Mouse (Mus musculus) intestine, embryonic 15.5 days (tissue): ENCODE results near the gene Prss40. TPM values are rescaled to one million over a fixed set of nuclear protein-coding genes. Genes with fewer than 3 reads are reported as not detected.

Experiments used
- ATAC-seq: fragments of 200-750 bp; cut with Nextera tagmentation; 2 replicates; pipeline ENCODE4 v1.8.0; 2017; ENCODE audit warnings: moderate TSS enrichment, moderate library complexity
- H3K27ac ChIP-seq: fragments of 300-500 bp; sonication (generic); 2 replicates; pipeline ENCODE4 v1.5.1; 2015; ENCODE audit warnings: mild to moderate bottlenecking, inconsistent platforms
- H3K27me3 ChIP-seq: fragments of 300-500 bp; sonication (generic); replicated peaks from 2 replicates; pipeline ENCODE4 v1.6.1; 2015; ENCODE audit warnings: inconsistent platforms
- H3K36me3 ChIP-seq: fragments of 300-500 bp; sonication (generic); 2 replicates; pipeline ENCODE4 v1.6.1; 2015; ENCODE audit warnings: inconsistent platforms
- H3K4me1 ChIP-seq: fragments of 300-500 bp; sonication (generic); replicated peaks from 2 replicates; pipeline ENCODE4 v1.6.1; 2015; ENCODE audit warnings: inconsistent platforms
- H3K4me2 ChIP-seq: fragments of 300-500 bp; sonication (generic); replicated peaks from 2 replicates; pipeline ENCODE4 v1.6.1; 2015; ENCODE audit warnings: mild to moderate bottlenecking, inconsistent platforms
- H3K4me3 ChIP-seq: fragments of 300-500 bp; sonication (generic); replicated peaks from 2 replicates; pipeline ENCODE4 v1.5.1; 2015; ENCODE audit warnings: inconsistent platforms
- H3K9ac ChIP-seq: fragments of 300-500 bp; sonication (generic); 2 replicates; pipeline ENCODE4 v1.6.1; 2015; ENCODE audit warnings: inconsistent platforms
- H3K9me3 ChIP-seq: fragments of 300-500 bp; sonication (generic); 2 replicates; pipeline ENCODE4 v1.6.1; 2016; ENCODE audit warnings: inconsistent platforms
- WGBS: fragments of 180-500 bp; shearing (Covaris S2); methylation state at CpG from one replicate; pipeline ENCODE4 v1.1.7; 2015; 5-methylcytosine and 5-hydroxymethylcytosine counted together
- polyA plus RNA-seq: library from polyadenylated mRNA; unstranded; fragments of >200 nt; fragmentation: Nextera tagmentation; extraction: Ambion mirVana; gene quantifications from 2 replicates; pipeline ENCODE4 v1.2.1, GENCODE M21; 2015

Prss40 gene
- not detected in 2 replicates for polyA plus RNA-seq

DNA sequence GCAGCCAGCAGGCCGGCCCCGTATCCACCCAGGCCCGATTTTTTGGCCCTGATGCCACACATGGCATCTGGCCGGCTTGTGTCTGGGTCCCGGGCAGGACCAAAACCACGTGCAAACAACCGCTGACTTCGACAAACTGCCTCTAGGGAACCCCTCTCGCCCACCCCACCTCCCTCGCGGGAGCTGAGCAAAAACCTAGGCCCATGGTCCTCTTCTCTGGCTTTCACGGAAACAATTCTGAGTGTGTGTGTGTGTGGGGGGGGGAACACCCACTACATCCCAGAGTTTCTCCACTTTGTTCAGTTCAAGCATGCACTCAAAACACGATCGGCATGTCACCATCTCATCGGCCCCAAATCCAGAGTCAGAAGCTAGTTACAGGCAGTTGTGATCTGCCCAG lies at the start of gene Prss40:
Gene Prss40 (minus strand): TSS at position 101 of the 400 bp plus-strand sequence.
- no peak within 1 kb of the TSS for H3K4me2 ChIP-seq
- H3K4me1 ChIP-seq: no peaks in the 10 kb centered on the region
- no peaks in the 10 kb centered on the region for H3K36me3 ChIP-seq
- ATAC-seq: no peak
- no peaks in the 10 kb centered on the region for H3K27me3 ChIP-seq
- no peak within 1 kb of the TSS for H3K9ac ChIP-seq
- no peak within 1 kb of the TSS for H3K4me3 ChIP-seq
- no peaks in the 10 kb centered on the region for H3K9me3 ChIP-seq
- H3K27ac ChIP-seq: no peak within 1 kb of the TSS
- WGBS: 85% methylated on average over 15 of the region's 15 CpGs

- H3K36me3 ChIP-seq: no peaks in the 10 kb centered on the region
- no peaks in the 10 kb centered on the region for H3K9me3 ChIP-seq
- no peak overlapping the region for H3K4me3 ChIP-seq
- ATAC-seq: peak; percentile 65; the same call in 1 of the 2 replicates
- H3K4me2 ChIP-seq: no peak overlapping the region
- H3K4me1 ChIP-seq: no peaks in the 10 kb centered on the region
- no peak overlapping the region for H3K9ac ChIP-seq
- H3K27me3 ChIP-seq: no peaks in the 10 kb centered on the region
- no peak overlapping the region for H3K27ac ChIP-seq
- 8% methylated on average over 8 of the region's 8 CpGs for WGBS
Observed at GRCm38 (mm10) chr1:34602363-34602762, 41.6 kb upstream of the Prss40 start.

- H3K9me3 ChIP-seq: no peaks in the 10 kb centered on the region
- H3K4me2 ChIP-seq: no peak overlapping the region
- no peak overlapping the region for H3K4me3 ChIP-seq
- no peaks in the 10 kb centered on the region for H3K36me3 ChIP-seq
- H3K27ac ChIP-seq: no peak overlapping the region
- H3K4me1 ChIP-seq: no peaks in the 10 kb centered on the region
- no peak for ATAC-seq
- WGBS: 78% methylated on average over 3 of the region's 3 CpGs
- H3K9ac ChIP-seq: no peak overlapping the region
- no peaks in the 10 kb centered on the region for H3K27me3 ChIP-seq
Observed at GRCm38 (mm10) chr1:34601323-34602047, 40.7 kb upstream of the Prss40 start.

- no peak for ATAC-seq
- WGBS: 73% methylated on average over 15 of the region's 15 CpGs
- Histone ChIP-seq H3K9me3 (no peaks in the 10 kb centered on the region), H3K4me1 (no peaks in the 10 kb centered on the region), H3K27ac (no peak overlapping the region), H3K4me3 (no peak overlapping the region), H3K9ac (no peak overlapping the region), H3K36me3 (no peaks in the 10 kb centered on the region), H3K27me3 (no peaks in the 10 kb centered on the region), H3K4me2 (no peak overlapping the region)
Observed at GRCm38 (mm10) chr1:34600000-34600399, 39.3 kb upstream of the Prss40 start.

DNA sequence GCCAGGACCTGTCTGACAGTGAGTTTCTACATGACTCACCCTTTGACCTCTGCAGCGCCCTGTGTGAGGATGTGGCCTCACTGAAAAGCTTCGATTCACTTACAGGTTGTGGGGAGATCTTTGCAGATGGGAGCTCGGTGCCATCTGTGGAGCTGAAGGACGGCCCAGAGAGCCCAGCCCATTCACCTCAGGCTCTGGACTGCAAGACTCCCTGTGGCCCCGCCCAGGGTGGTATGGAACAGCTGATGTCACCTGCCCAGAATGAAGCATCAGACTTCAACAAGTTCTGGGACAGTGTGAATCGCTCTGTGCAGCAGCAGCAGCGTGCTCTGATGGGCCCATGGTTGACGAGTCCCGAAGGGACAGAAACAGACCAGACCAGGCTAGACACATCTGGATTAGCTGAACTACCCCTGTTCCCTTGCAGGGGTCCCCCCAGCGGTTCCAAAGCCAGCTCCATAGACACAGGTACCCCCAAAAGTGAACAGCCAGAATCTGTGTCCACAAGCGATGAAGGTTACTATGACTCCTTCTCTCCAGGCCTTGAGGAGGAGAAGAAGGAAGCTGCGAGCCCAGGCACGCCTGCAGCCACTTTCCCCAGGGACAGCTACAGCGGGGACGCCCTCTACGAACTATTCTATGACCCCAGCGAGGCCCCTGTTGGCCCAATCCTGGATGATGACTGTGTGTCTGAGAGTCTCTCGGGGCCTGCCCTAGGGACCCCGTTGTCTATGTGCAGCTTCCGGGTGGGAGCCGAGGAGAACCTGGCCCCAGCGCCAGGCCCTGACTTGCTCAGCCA lies 26.8 kb upstream of the Prss40 start:
- no peaks in the 10 kb centered on the region for H3K27me3 ChIP-seq
- no peak overlapping the region for H3K27ac ChIP-seq
- no peaks in the 10 kb centered on the region for H3K36me3 ChIP-seq
- H3K9me3 ChIP-seq: no peaks in the 10 kb centered on the region
- whole genome bisulfite sequencing: 76% methylated on average over 22 of the region's 22 CpGs
- H3K9ac ChIP-seq: no peak overlapping the region
- no peak overlapping the region for H3K4me3 ChIP-seq
- H3K4me1 ChIP-seq: no peaks in the 10 kb centered on the region
- ATAC-seq: no peak
- no peak overlapping the region for H3K4me2 ChIP-seq

GRCm38 (mm10) chr1:34584736-34585135 lies 24.0 kb upstream of the Prss40 start:
- Histone ChIP-seq H3K4me2 (no peak overlapping the region), H3K4me1 (no peaks in the 10 kb centered on the region), H3K36me3 (no peaks in the 10 kb centered on the region), H3K9me3 (no peaks in the 10 kb centered on the region), H3K4me3 (no peak overlapping the region), H3K27ac (no peak overlapping the region), H3K9ac (no peak overlapping the region), H3K27me3 (peaks cover 8% of the 10 kb centered on the region)
- no peak for ATAC-seq
- 80% methylated on average over 4 of the region's 4 CpGs for WGBS

DNA sequence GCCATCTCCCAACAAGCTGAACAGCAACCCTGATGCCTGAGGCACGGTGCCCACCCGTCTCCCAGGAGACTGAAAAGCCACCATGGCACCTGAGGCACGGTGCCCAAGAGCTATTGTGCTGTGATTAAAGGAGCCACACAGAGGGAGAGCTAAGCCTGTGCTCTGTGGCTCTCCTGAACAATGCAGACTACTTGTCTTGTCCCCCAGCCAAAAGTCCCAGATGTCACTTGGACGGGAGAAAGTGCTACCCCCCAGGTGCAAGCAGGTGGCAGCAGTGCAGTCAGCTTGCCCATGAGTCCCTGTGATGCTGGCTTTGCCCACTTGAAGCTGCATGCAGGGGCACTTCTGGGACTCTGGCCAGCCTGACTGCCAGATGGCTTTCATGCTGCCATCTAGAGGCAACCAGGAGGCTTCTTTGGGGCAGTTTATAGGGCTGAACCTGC lies 23.1 kb upstream of the Prss40 start:
- Histone ChIP-seq H3K27ac (no peak overlapping the region), H3K9me3 (no peaks in the 10 kb centered on the region), H3K4me2 (no peak overlapping the region), H3K9ac (no peak overlapping the region), H3K4me3 (no peak overlapping the region), H3K36me3 (no peaks in the 10 kb centered on the region), H3K4me1 (peaks cover 5% of the 10 kb centered on the region; the same call in 1 of the 2 replicates), H3K27me3 (peaks cover 15% of the 10 kb centered on the region)
- ATAC-seq: no peak
- 26% methylated on average over 4 of the region's 4 CpGs for WGBS

DNA sequence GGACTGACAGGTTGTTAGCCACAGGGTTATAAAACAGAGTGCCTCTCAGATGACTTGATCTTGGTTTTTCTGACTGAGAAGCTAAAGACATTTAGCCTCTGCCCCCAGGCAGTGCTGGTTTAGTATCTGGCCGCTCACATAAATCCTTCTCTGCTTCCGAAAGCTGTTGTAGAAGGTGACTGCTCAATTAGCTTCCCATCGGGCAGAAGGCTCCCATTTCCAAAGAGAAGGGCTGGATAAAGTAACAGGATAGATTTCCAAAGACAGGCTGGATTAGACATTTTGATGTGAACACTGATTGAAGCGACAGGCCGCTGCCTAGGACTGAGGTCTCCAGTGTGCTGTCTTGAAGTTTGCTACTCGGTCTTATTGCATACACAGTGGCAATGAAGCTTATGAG lies 21.5 kb upstream of the Prss40 start:
- Histone ChIP-seq H3K27ac (no peak overlapping the region), H3K27me3 (peaks cover 23% of the 10 kb centered on the region), H3K4me3 (no peak overlapping the region), H3K36me3 (no peaks in the 10 kb centered on the region), H3K9ac (no peak overlapping the region), H3K9me3 (no peaks in the 10 kb centered on the region), H3K4me2 (no peak overlapping the region), H3K4me1 (peaks cover 6% of the 10 kb centered on the region; the same call in 1 of the 2 replicates)
- WGBS: 72% methylated on average over 6 of the region's 6 CpGs
- no peak for ATAC-seq

GRCm38 (mm10) chr1:34579782-34580356 lies 19.1 kb upstream of the Prss40 start:
- WGBS: 1% methylated on average over 18 of the region's 18 CpGs
- H3K4me3 ChIP-seq: peak overlapping the region; percentile 31

DNA sequence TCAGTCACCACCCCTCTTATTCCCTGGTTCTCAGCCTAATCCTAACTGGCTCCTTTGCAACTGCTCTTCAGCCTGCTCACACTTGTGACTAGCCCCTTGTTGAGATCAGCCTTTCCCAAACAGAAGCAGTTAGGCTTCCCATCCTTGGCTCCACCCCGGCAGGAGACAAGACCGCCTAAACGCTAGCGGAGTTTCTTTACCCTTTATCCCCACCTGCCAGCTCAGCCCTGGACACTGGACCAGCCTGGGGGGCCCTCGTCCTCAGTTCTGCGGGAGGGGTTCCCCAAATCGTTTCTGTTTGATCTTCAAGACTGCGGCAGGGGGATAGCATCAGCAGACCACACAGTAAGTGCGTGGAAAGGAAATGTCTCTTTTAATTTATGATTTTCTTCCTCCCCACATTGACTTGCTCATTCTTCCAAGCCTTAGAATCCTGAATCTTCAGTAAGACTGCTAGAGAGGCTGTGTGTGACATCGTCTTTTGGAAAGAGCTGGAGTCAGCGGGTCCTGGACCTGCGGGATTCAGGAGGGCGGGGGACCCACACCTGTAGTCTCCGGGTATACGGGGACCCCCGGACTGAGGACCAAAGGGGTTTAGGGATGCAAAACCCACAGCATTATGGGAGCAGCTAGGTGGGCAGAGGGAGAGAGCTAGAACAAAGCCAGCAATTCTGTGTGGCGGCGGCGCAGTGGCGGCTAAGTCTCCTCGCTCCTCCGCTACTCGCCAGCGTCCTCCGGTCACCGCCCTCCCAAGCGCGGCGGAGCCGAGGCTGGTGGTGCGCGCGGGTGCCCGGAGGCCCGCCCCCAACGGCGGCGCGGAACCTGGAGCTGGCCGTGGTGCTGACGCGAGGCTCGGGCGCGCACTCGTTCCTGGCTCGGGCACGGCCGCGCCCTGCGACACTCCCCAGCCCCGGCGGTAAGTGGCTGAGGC lies 18.4 kb upstream of the Prss40 start, which contains the start of gene Amer3:
Gene Amer3 (plus strand): TSS at position 807 of the 931 bp plus-strand sequence.
- no peak within 1 kb of the TSS for H3K27ac ChIP-seq
- peak; percentile 97 for ATAC-seq
- peak within 1 kb of the TSS; percentile 31 for H3K4me3 ChIP-seq
- no peaks in the 10 kb centered on the region for H3K9me3 ChIP-seq
- H3K36me3 ChIP-seq: no peaks in the 10 kb centered on the region
- H3K9ac ChIP-seq: 0 out of 2 replicates have a peak within 1 kb of the TSS, but pooled peaks have one; percentile 2
- peaks cover 6% of the 10 kb centered on the region; the same call in 1 of the 2 replicates for H3K4me1 ChIP-seq
- H3K27me3 ChIP-seq: peaks cover 25% of the 10 kb centered on the region
- H3K4me2 ChIP-seq: peak within 1 kb of the TSS; percentile 62
- under 1% methylated on average over 51 of the region's 53 CpGs for WGBS

More at GRCm38 (mm10) chr1:34579782-34580356, 19.1 kb upstream of the Prss40 start:
- no peaks in the 10 kb centered on the region for H3K36me3 ChIP-seq
- peaks cover 6% of the 10 kb centered on the region; the same call in 1 of the 2 replicates for H3K4me1 ChIP-seq
- peaks cover 25% of the 10 kb centered on the region for H3K27me3 ChIP-seq
- H3K27ac ChIP-seq: no peak overlapping the region
- ATAC-seq: peak; percentile 57
- no peak overlapping the region for H3K9ac ChIP-seq
- no peaks in the 10 kb centered on the region for H3K9me3 ChIP-seq
- peak overlapping the region; percentile 62 for H3K4me2 ChIP-seq

GRCm38 (mm10) chr1:34573221-34573620 lies 12.5 kb upstream of the Prss40 start:
- H3K36me3 ChIP-seq: no peaks in the 10 kb centered on the region
- no peak overlapping the region for H3K4me3 ChIP-seq
- H3K9me3 ChIP-seq: no peaks in the 10 kb centered on the region
- H3K27me3 ChIP-seq: peaks cover 5% of the 10 kb centered on the region; the same call in 1 of the 2 replicates
- ATAC-seq: no peak
- H3K9ac ChIP-seq: no peak overlapping the region
- H3K4me2 ChIP-seq: no peak overlapping the region
- no peaks in the 10 kb centered on the region for H3K4me1 ChIP-seq
- WGBS: 80% methylated on average over 6 of the region's 6 CpGs
- no peak overlapping the region for H3K27ac ChIP-seq
